Mouse (Mus musculus) heart, postnatal 0 days (tissue): ENCODE measurements at regions not wholly inside any gene's neighbourhood (a gene's known extent, or its start where the extent isn't known, plus 50 kb on each side); places are given as distances from the start of the nearest gene placed in this dataset.

Experiments used
- ATAC-seq: fragments of 200-750 bp; cut with Nextera tagmentation; 2 replicates; pipeline ENCODE4 v1.8.0; 2017; ENCODE audit warnings: low read depth, moderate number of reproducible peaks, moderate library complexity; ENCODE audit not compliant: insufficient read depth
- DNase-seq: peaks from one replicate; pipeline ENCODE4 v3.0.0-alpha.2; 2016; ENCODE audit warnings: low spot score
- H3K27ac ChIP-seq: fragments of 300-500 bp; sonication (generic); 2 replicates; pipeline ENCODE4 v1.5.1; 2014; ENCODE audit warnings: low read depth, mild to moderate bottlenecking
- H3K27me3 ChIP-seq: fragments of 300-500 bp; sonication (generic); 2 replicates; pipeline ENCODE4 v1.6.1; 2014; ENCODE audit warnings: low read length, mixed read lengths; ENCODE audit not compliant: control insufficient read depth, insufficient read depth
- H3K36me3 ChIP-seq: fragments of 300-500 bp; sonication (generic); replicated peaks from 2 replicates; pipeline ENCODE4 v1.6.1; 2014; ENCODE audit warnings: low read length, mixed read lengths; ENCODE audit not compliant: control insufficient read depth, insufficient read depth
- H3K4me1 ChIP-seq: fragments of 300-500 bp; sonication (generic); 2 replicates; pipeline ENCODE4 v1.6.1; 2014; ENCODE audit warnings: antibody characterized with exemption; ENCODE audit not compliant: control insufficient read depth, insufficient read depth
- H3K4me2 ChIP-seq: fragments of 300-500 bp; sonication (generic); 2 replicates; pipeline ENCODE4 v1.6.1; 2014; ENCODE audit warnings: low read depth, mild to moderate bottlenecking, low read length, moderate library complexity
- H3K4me3 ChIP-seq: fragments of 300-500 bp; sonication (generic); 2 replicates; pipeline ENCODE4 v1.5.1; 2014; ENCODE audit warnings: low read depth, low read length
- H3K9ac ChIP-seq: fragments of 300-500 bp; sonication (generic); replicated peaks from 2 replicates; pipeline ENCODE4 v1.6.1; 2014; ENCODE audit warnings: low read depth, low read length, mixed read lengths
- H3K9me3 ChIP-seq: fragments of 300-500 bp; sonication (generic); replicated peaks from 2 replicates; pipeline ENCODE4 v1.6.1; 2016; ENCODE audit warnings: low read length; ENCODE audit not compliant: control insufficient read depth
- CTCF ChIP-seq: IDR thresholded peaks from 2 replicates; pipeline ENCODE4 v1.5.1; 2016; ENCODE audit warnings: antibody characterized with exemption, control low read depth, low read depth
- EP300 ChIP-seq: IDR thresholded peaks from 2 replicates; pipeline ENCODE4 v1.6.1; 2016; ENCODE audit warnings: antibody characterized with exemption, low read depth
- WGBS: fragments of 180-500 bp; shearing (Covaris S2); extraction: QIAGEN DNeasy Blood & Tissue Kit; methylation state at CpG from one replicate; pipeline ENCODE4 v1.1.7; 2014; 5-methylcytosine and 5-hydroxymethylcytosine counted together

GRCm38 (mm10) chr4:80630260-80630659 is 203.7 kb upstream of the Tyrp1 start:
- Histone ChIP-seq H3K9me3 (no peaks in the 10 kb centered on the region), H3K4me3 (no peak overlapping the region), H3K4me1 (no peaks in the 10 kb centered on the region), H3K27ac (no peak overlapping the region), H3K36me3 (no peaks in the 10 kb centered on the region), H3K4me2 (no peak overlapping the region), H3K27me3 (no peaks in the 10 kb centered on the region), H3K9ac (no peak overlapping the region)
- DNase-seq (no peak), ATAC-seq (no peak)
- TF ChIP-seq EP300 (no peak), CTCF (no peak)

- WGBS: 63% methylated on average over 4 of the region's 4 CpGs
- no peaks in the 10 kb centered on the region for H3K9me3 ChIP-seq
- no peak overlapping the region for H3K9ac ChIP-seq
- no peak overlapping the region for H3K4me2 ChIP-seq
- ATAC-seq: no peak
- H3K27me3 ChIP-seq: no peaks in the 10 kb centered on the region
- no peaks in the 10 kb centered on the region for H3K36me3 ChIP-seq
- H3K27ac ChIP-seq: no peak overlapping the region
- H3K4me3 ChIP-seq: no peak overlapping the region
- DNase-seq: no peak
- TF ChIP-seq EP300 (no peak), CTCF (no peak)
- no peaks in the 10 kb centered on the region for H3K4me1 ChIP-seq
Measured at GRCm38 (mm10) chr4:80631041-80631440, 202.9 kb upstream of the Tyrp1 start.

- H3K9ac ChIP-seq: no peak overlapping the region
- no peak overlapping the region for H3K27ac ChIP-seq
- H3K4me1 ChIP-seq: no peaks in the 10 kb centered on the region
- ATAC-seq (no peak), DNase-seq (no peak)
- H3K36me3 ChIP-seq: no peaks in the 10 kb centered on the region
- no peaks in the 10 kb centered on the region for H3K9me3 ChIP-seq
- no peak overlapping the region for H3K4me2 ChIP-seq
- TF ChIP-seq EP300: no peak
- no peaks in the 10 kb centered on the region for H3K27me3 ChIP-seq
- H3K4me3 ChIP-seq: no peak overlapping the region
- 63% methylated on average over 4 of the region's 4 CpGs for WGBS
Measured at GRCm38 (mm10) chr4:80631441-80631840, 202.5 kb upstream of the Tyrp1 start.

GRCm38 (mm10) chr4:80638381-80638780 is 195.5 kb upstream of the Tyrp1 start:
- Histone ChIP-seq H3K9ac (no peak overlapping the region), H3K27ac (no peak overlapping the region)
- TF ChIP-seq EP300 (no peak), CTCF (no peak)

More at GRCm38 (mm10) chr4:80638381-80638780, 195.5 kb upstream of the Tyrp1 start:
- Histone ChIP-seq H3K4me1 (no peaks in the 10 kb centered on the region), H3K4me2 (no peak overlapping the region), H3K4me3 (no peak overlapping the region), H3K36me3 (no peaks in the 10 kb centered on the region), H3K27me3 (no peaks in the 10 kb centered on the region), H3K9me3 (no peaks in the 10 kb centered on the region)
- no peak for DNase-seq
- ATAC-seq: no peak
